Mouse (Mus musculus): Measurements from ENCODE around the gene Pdilt. TPM values are rescaled to one million over a fixed set of nuclear protein-coding genes. Genes with fewer than 3 reads are reported as not detected.
A peak's percentile ranks its signal among the peaks of the same experiment; 100 is the strongest.
"Not testable (repeated sequence)": the region's sequence is repeated elsewhere in the genome, so short reads cannot be mapped to it uniquely, and the experiment has no call there.

Gene Pdilt
- 0.10 and 0.21 TPM in 2 replicates for polyA plus RNA-seq (2015; fragmentation: Nextera tagmentation; extraction: Ambion mirVana)

DNA sequence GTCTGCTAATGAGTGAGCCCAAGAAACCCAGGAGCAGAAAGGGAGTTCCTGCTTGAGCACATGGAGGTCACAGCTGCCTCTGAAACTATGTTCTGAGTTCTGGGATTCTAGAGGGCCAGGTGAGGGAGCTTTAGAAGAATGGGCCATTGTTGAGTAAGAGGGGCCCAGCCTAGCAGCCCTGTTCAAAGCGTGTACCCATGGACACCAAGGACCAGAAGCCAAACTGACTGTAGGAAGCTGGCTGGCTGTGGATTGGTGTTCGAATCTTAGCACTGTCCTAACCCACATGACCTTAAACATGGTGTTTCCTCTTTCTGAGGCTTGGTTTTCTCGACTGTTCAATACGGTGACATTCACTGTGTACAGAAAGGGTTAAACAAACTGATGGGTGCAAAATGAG lies at the start of gene Pdilt:
Pdilt (minus strand) TSS at position 101 of the 400 bp plus-strand sequence.
- 70% methylated on average over 4 of the region's 4 CpGs for WGBS
- Histone ChIP-seq H3K4me2 (replicated peaks; ENCODE audit: low read depth, low read length) (no peak within 1 kb of the TSS), H3K9ac (replicated peaks; ENCODE audit: low read length) (no peak within 1 kb of the TSS), H3K4me3 (ENCODE audit: low read length) (no peak within 1 kb of the TSS), H3K27me3 (ENCODE audit: insufficient read depth, low read length) (no peaks in the 10 kb centered on the region), H3K4me1 (ENCODE audit: insufficient read depth, low read length) (peaks cover 9% of the 10 kb centered on the region), H3K9me3 (ENCODE audit: low read length) (no peaks in the 10 kb centered on the region), H3K27ac (ENCODE audit: low read length) (no peak within 1 kb of the TSS), H3K36me3 (ENCODE audit: insufficient read depth, low read length) (no peaks in the 10 kb centered on the region)
- ATAC-seq (ENCODE audit: low FRiP score, low TSS enrichment) = no peak

DNA sequence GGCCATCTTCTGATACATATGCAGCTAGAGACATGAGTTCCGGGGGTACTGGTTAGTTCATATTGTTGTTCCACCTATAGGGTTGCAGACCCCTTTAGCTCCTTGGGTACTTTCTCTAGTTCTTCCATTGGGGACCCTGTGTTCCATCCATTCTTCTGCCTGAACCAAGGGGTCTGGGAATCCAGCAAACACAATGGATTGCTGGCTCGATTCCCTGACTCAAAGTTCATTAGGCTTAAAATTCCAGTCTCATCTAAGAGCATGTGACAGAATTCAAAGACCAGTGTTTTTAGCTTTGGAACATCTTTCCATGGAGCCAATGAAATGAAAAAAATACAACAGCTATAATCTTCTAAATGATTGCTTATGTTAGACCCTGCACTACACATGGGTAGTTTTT lies 39.2 kb upstream of the Pdilt start:
- not testable (repeated sequence) for H3K27me3 ChIP-seq (ENCODE audit: insufficient read depth, low read length); H3K4me1 ChIP-seq (ENCODE audit: insufficient read depth, low read length); ATAC-seq (ENCODE audit: low FRiP score, low TSS enrichment); H3K9ac ChIP-seq (replicated peaks; ENCODE audit: low read length); H3K9me3 ChIP-seq (ENCODE audit: low read length); H3K36me3 ChIP-seq (ENCODE audit: insufficient read depth, low read length); H3K4me2 ChIP-seq (replicated peaks; ENCODE audit: low read depth, low read length); H3K4me3 ChIP-seq (ENCODE audit: low read length); H3K27ac ChIP-seq (ENCODE audit: low read length)
- WGBS = 86% methylated on average over 2 of the region's 2 CpGs

- 0 out of 2 replicates have a peak, but pooled peaks cover 6% of the 10 kb centered on the region for H3K4me1 ChIP-seq (ENCODE audit: insufficient read depth, low read length)
- WGBS = 44% methylated on average over 4 of the region's 4 CpGs
- no peak overlapping the region for H3K27ac ChIP-seq (ENCODE audit: low read length)
- H3K4me2 ChIP-seq (replicated peaks; ENCODE audit: low read depth, low read length) = no peak overlapping the region
- 0 out of 2 replicates have a peak, but pooled peaks have one; percentile 27 for ATAC-seq (ENCODE audit: low FRiP score, low TSS enrichment)
- H3K36me3 ChIP-seq (ENCODE audit: insufficient read depth, low read length) = no peaks in the 10 kb centered on the region
- H3K4me3 ChIP-seq (ENCODE audit: low read length) = no peak overlapping the region
- H3K27me3 ChIP-seq (ENCODE audit: insufficient read depth, low read length) = no peaks in the 10 kb centered on the region
- no peaks in the 10 kb centered on the region for H3K9me3 ChIP-seq (ENCODE audit: low read length)
- H3K9ac ChIP-seq (replicated peaks; ENCODE audit: low read length) = no peak overlapping the region
Measured at GRCm38 (mm10) chr7:119561441-119561840, 38.2 kb upstream of the Pdilt start.

DNA sequence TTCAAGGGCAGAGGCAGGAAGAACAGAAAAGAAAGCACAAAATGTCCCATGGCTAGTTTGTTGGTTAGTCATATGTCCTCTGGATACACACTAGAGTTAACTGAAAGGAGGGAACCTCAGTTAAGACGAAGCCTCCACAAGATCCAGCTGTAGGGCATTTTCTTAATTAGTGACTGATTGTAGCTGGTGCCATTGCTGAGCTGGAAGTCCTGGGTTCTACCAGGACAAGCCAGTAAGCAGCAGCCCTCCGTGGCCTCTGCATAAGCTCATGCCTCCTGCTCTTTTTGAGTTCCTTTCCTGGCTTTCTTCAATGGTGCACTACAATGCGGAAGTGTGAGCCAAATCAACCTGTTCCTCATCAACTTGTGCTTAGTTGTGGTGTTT lies 37.2 kb upstream of the Pdilt start:
- ATAC-seq (ENCODE audit: low FRiP score, low TSS enrichment) = 0 out of 2 replicates have a peak, but pooled peaks have one; percentile 15
- 0 out of 2 replicates have a peak, but pooled peaks cover 6% of the 10 kb centered on the region for H3K4me1 ChIP-seq (ENCODE audit: insufficient read depth, low read length)
- H3K27me3 ChIP-seq (ENCODE audit: insufficient read depth, low read length) = no peaks in the 10 kb centered on the region
- 77% methylated on average over 3 of the region's 3 CpGs for WGBS
- H3K4me3 ChIP-seq (ENCODE audit: low read length) = no peak overlapping the region
- H3K27ac ChIP-seq (ENCODE audit: low read length) = no peak overlapping the region
- H3K9me3 ChIP-seq (ENCODE audit: low read length) = no peaks in the 10 kb centered on the region
- H3K36me3 ChIP-seq (ENCODE audit: insufficient read depth, low read length) = no peaks in the 10 kb centered on the region
- H3K9ac ChIP-seq (replicated peaks; ENCODE audit: low read length) = no peak overlapping the region
- H3K4me2 ChIP-seq (replicated peaks; ENCODE audit: low read depth, low read length) = no peak overlapping the region

- no peaks in the 10 kb centered on the region for H3K36me3 ChIP-seq (ENCODE audit: insufficient read depth, low read length)
- no peaks in the 10 kb centered on the region for H3K27me3 ChIP-seq (ENCODE audit: insufficient read depth, low read length)
- ATAC-seq (ENCODE audit: low FRiP score, low TSS enrichment) = no peak
- no peak overlapping the region for H3K9ac ChIP-seq (replicated peaks; ENCODE audit: low read length)
- no peak overlapping the region for H3K27ac ChIP-seq (ENCODE audit: low read length)
- no peak overlapping the region for H3K4me2 ChIP-seq (replicated peaks; ENCODE audit: low read depth, low read length)
- no peaks in the 10 kb centered on the region for H3K9me3 ChIP-seq (ENCODE audit: low read length)
- no peak overlapping the region for H3K4me3 ChIP-seq (ENCODE audit: low read length)
- 0 out of 2 replicates have a peak, but pooled peaks cover 6% of the 10 kb centered on the region for H3K4me1 ChIP-seq (ENCODE audit: insufficient read depth, low read length)
- 63% methylated on average over 3 of the region's 3 CpGs for WGBS
Measured at GRCm38 (mm10) chr7:119559789-119560451, 36.6 kb upstream of the Pdilt start.

GRCm38 (mm10) chr7:119554040-119554439 lies 30.8 kb upstream of the Pdilt start, which contains the start of gene Acsm2:
Gene Acsm2 (plus strand): TSS chr7:119554340.
- WGBS = 79% methylated on average over 1 of the region's 1 CpGs
- no peaks in the 10 kb centered on the region for H3K36me3 ChIP-seq (ENCODE audit: insufficient read depth, low read length)
- H3K4me1 ChIP-seq (ENCODE audit: insufficient read depth, low read length) = no peaks in the 10 kb centered on the region
- H3K27me3 ChIP-seq (ENCODE audit: insufficient read depth, low read length) = no peaks in the 10 kb centered on the region
- H3K27ac ChIP-seq (ENCODE audit: low read length) = no peak within 1 kb of the TSS
- H3K9me3 ChIP-seq (ENCODE audit: low read length) = no peaks in the 10 kb centered on the region
- H3K4me2 ChIP-seq (replicated peaks; ENCODE audit: low read depth, low read length) = no peak within 1 kb of the TSS
- H3K9ac ChIP-seq (replicated peaks; ENCODE audit: low read length) = no peak within 1 kb of the TSS
- no peak for ATAC-seq (ENCODE audit: low FRiP score, low TSS enrichment)
- H3K4me3 ChIP-seq (ENCODE audit: low read length) = no peak within 1 kb of the TSS

- Histone ChIP-seq H3K9ac (replicated peaks; ENCODE audit: low read length) (no peak overlapping the region), H3K36me3 (ENCODE audit: insufficient read depth, low read length) (no peaks in the 10 kb centered on the region)
- WGBS = 81% methylated on average over 3 of the region's 3 CpGs
Measured at GRCm38 (mm10) chr7:119550471-119551222, 27.4 kb upstream of the Pdilt start.

DNA sequence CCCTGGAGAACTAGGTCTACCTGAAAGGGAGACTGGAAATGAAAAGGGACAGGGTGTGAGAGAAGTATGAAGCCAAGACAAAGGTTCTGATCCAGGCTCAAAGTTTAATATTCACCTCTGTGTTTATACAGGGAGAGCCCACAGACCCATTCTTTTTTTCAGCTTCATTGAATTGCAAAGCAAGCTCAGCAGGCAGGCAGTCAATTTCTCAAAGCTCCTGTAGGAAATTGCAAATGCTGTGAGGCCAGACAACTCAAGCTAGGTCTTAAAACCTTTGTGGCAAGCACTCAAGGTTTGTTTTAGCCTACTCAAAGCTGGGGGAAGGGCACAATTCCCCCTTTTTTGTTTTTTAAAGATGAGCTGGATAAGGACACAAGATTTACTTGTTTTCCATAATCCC lies 22.3 kb upstream of the Pdilt start:
- no peaks in the 10 kb centered on the region for H3K36me3 ChIP-seq (ENCODE audit: insufficient read depth, low read length)
- H3K9ac ChIP-seq (replicated peaks; ENCODE audit: low read length) = no peak overlapping the region
- no peak overlapping the region for H3K27ac ChIP-seq (ENCODE audit: low read length)
- H3K9me3 ChIP-seq (ENCODE audit: low read length) = peaks cover 4% of the 10 kb centered on the region; the same call in 1 of the 2 replicates
- no peaks in the 10 kb centered on the region for H3K27me3 ChIP-seq (ENCODE audit: insufficient read depth, low read length)
- no peak overlapping the region for H3K4me3 ChIP-seq (ENCODE audit: low read length)
- no peaks in the 10 kb centered on the region for H3K4me1 ChIP-seq (ENCODE audit: insufficient read depth, low read length)
- ATAC-seq (ENCODE audit: low FRiP score, low TSS enrichment) = no peak
- no peak overlapping the region for H3K4me2 ChIP-seq (replicated peaks; ENCODE audit: low read depth, low read length)

More at GRCm38 (mm10) chr7:119550471-119551222, 27.4 kb upstream of the Pdilt start:
- H3K4me1 ChIP-seq (ENCODE audit: insufficient read depth, low read length) = no peaks in the 10 kb centered on the region
- H3K4me3 ChIP-seq (ENCODE audit: low read length) = no peak overlapping the region
- H3K27me3 ChIP-seq (ENCODE audit: insufficient read depth, low read length) = no peaks in the 10 kb centered on the region
- H3K27ac ChIP-seq (ENCODE audit: low read length) = no peak overlapping the region
- H3K4me2 ChIP-seq (replicated peaks; ENCODE audit: low read depth, low read length) = no peak overlapping the region
- H3K9me3 ChIP-seq (ENCODE audit: low read length) = no peaks in the 10 kb centered on the region
- ATAC-seq (ENCODE audit: low FRiP score, low TSS enrichment) = no peak

GRCm38 (mm10) chr7:119542445-119542844 lies 19.2 kb upstream of the Pdilt start:
- no peak overlapping the region for H3K27ac ChIP-seq (ENCODE audit: low read length)
- H3K27me3 ChIP-seq (ENCODE audit: insufficient read depth, low read length) = no peaks in the 10 kb centered on the region
- no peak overlapping the region for H3K9ac ChIP-seq (replicated peaks; ENCODE audit: low read length)
- ATAC-seq (ENCODE audit: low FRiP score, low TSS enrichment) = no peak
- peaks cover 4% of the 10 kb centered on the region; the same call in 1 of the 2 replicates for H3K9me3 ChIP-seq (ENCODE audit: low read length)
- no peaks in the 10 kb centered on the region for H3K36me3 ChIP-seq (ENCODE audit: insufficient read depth, low read length)
- no peak overlapping the region for H3K4me3 ChIP-seq (ENCODE audit: low read length)
- no peaks in the 10 kb centered on the region for H3K4me1 ChIP-seq (ENCODE audit: insufficient read depth, low read length)
- no peak overlapping the region for H3K4me2 ChIP-seq (replicated peaks; ENCODE audit: low read depth, low read length)
- 66% methylated on average over 2 of the region's 2 CpGs for WGBS

DNA sequence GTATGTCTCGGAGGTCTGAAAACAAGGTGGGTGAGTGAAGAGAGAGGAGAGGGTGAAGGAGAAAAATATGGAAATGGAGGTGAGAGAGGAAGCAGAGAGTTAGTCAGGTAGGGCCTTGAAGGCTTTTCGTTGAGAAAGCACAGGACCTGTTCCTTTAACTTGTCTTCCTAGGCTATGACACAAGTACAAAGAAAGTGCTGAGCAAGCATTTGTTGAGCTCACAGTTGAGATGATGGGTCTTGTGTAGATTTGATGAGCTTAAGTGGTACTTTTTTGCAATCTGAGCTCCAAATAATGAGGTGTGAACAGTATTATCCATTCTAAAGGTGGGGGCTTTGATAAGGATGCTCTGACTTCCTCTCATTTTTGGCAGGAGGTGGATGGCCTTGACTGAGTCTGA lies 11.1 kb upstream of the Pdilt start:
- H3K4me1 ChIP-seq (ENCODE audit: insufficient read depth, low read length) = no peaks in the 10 kb centered on the region
- H3K4me2 ChIP-seq (replicated peaks; ENCODE audit: low read depth, low read length) = no peak overlapping the region
- WGBS = 85% methylated on average over 2 of the region's 2 CpGs
- no peaks in the 10 kb centered on the region for H3K27me3 ChIP-seq (ENCODE audit: insufficient read depth, low read length)
- no peak for ATAC-seq (ENCODE audit: low FRiP score, low TSS enrichment)
- no peaks in the 10 kb centered on the region for H3K9me3 ChIP-seq (ENCODE audit: low read length)
- H3K27ac ChIP-seq (ENCODE audit: low read length) = no peak overlapping the region
- H3K4me3 ChIP-seq (ENCODE audit: low read length) = no peak overlapping the region
- H3K9ac ChIP-seq (replicated peaks; ENCODE audit: low read length) = no peak overlapping the region
- H3K36me3 ChIP-seq (ENCODE audit: insufficient read depth, low read length) = no peaks in the 10 kb centered on the region

Measured in kidney, embryonic 16.5 days (tissue).